Mouse (Mus musculus) cortical plate, adult 2 months (tissue): Measurements from ENCODE around the gene Trp63.

ENCODE experiments used
- CTCF ChIP-seq: fragments of 200-500 bp; IDR thresholded peaks from 2 replicates; pipeline ENCODE4 v1.5.1; 2011; ENCODE audit warnings: mild to moderate bottlenecking, control low read depth, low read length; ENCODE audit not compliant: insufficient read depth; ENCODE audit errors: extremely low read depth
- POLR2A ChIP-seq: fragments of 200-500 bp; IDR thresholded peaks from 2 replicates; pipeline ENCODE4 v1.6.1; 2011; ENCODE audit warnings: mild to moderate bottlenecking, low read length, control low read depth; ENCODE audit not compliant: insufficient read depth; ENCODE audit errors: extremely low read depth

GRCm38 (mm10) chr16:25715790-25716189 lies 32.2 kb downstream of the Trp63 start:
- TF ChIP-seq POLR2A (no peak), CTCF (no peak)
